In the genomic region with DNA sequence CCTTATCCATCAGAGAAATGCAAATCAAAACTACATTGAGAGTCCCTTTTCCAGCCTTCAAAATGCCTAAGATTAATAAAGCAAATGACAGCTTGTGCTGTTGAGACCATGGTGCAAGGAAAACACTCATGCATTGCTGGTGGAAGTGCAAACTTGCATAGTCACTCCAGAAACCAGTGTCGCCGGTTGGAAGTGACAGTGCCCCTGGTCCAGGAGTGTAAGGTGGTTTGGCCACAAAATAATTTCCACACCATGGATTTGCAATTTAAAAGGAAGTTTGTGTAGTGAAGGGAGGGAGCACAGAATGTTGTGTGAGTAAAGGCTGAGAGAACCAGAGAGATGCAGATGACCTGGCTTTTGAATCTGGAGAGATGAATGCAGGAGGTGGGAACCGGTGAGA, we compare ENCODE assay signal across 9 mouse cellular contexts.
"Had no signal": no experiment of that assay in that cellular context is flagged by ENCODE, and none has a peak within 500 bp of the region (broad histone marks: within the 10 kb centered on the region; RNA-seq: fewer than 3 reads in every experiment).

No protein-coding gene starts in this region.

- ATAC-seq: midbrain, embryonic 13.5 days; midbrain, embryonic 15.5 days had no signal

- DNase-seq: lung, adult 18-20 months; lung, embryonic 14.5 days; lung, postnatal 10 days; lung, postnatal 4 days; right cerebral cortex, postnatal 14 days; thymus, adult 2 months; thymus, postnatal 36 days had no signal
